Mouse (Mus musculus): ENCODE results near the gene Golga1. TPM values are rescaled to one million over a fixed set of nuclear protein-coding genes. Genes with fewer than 3 reads are reported as not detected.

Gene Golga1
- polyA plus RNA-seq, 1 experiment from 2014 or later: 23.2 TPM

- 62% methylated on average over 4 of the region's 4 CpGs for WGBS (ENCODE audit: insufficient replicate concordance)
Observed at GRCm38 (mm10) chr2:38992452-38992851, 72.9 kb downstream of the Golga1 start.

DNA sequence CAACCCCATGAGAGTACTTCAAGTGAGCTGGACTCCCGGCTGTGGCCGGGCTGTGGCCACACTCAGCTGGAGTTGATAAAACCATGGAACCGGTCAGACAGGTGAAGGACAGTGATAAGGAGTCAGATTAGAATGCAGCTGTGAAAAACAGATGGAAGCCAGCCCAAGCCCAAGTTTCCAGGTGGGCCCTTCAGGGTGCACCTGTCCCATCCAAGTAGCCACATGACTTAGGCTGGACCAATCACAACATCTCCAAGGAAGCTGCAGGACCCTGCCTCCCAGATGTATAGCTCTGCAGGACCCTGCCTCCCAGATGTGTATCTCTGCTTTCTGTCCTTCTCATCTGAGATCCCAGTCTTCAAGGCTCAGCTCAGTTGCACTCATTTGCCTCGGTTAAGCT lies 73.3 kb downstream of the Golga1 start:
- Histone ChIP-seq H3K36me3 (ENCODE audit: control insufficient read depth, insufficient read depth, low read length) (no peaks in the 10 kb centered on the region), H3K4me1 (ENCODE audit: control insufficient read depth, insufficient read depth, low read length) (no peaks in the 10 kb centered on the region), H3K27ac (ENCODE audit: low read depth, low read length) (no peak overlapping the region), H3K4me2 (no peak overlapping the region), H3K27me3 (ENCODE audit: control insufficient read depth, insufficient read depth, low read length) (no peaks in the 10 kb centered on the region), H3K9me3 (replicated peaks; ENCODE audit: control insufficient read depth, low read length) (no peaks in the 10 kb centered on the region), H3K4me3 (ENCODE audit: low read depth, low read length) (no peak overlapping the region), H3K9ac (ENCODE audit: low read depth, low read length) (no peak overlapping the region)
- ATAC-seq (replicated peaks; ENCODE audit: insufficient number of reproducible peaks, low FRiP score, low TSS enrichment): no peak
- WGBS (ENCODE audit: insufficient replicate concordance): 51% methylated on average over 4 of the region's 4 CpGs

More at GRCm38 (mm10) chr2:38992452-38992851, 72.9 kb downstream of the Golga1 start:
- ATAC-seq (replicated peaks; ENCODE audit: insufficient number of reproducible peaks, low FRiP score, low TSS enrichment): no peak
- Histone ChIP-seq H3K9ac (ENCODE audit: low read depth, low read length) (no peak overlapping the region), H3K4me2 (no peak overlapping the region), H3K9me3 (replicated peaks; ENCODE audit: control insufficient read depth, low read length) (no peaks in the 10 kb centered on the region), H3K27me3 (ENCODE audit: control insufficient read depth, insufficient read depth, low read length) (no peaks in the 10 kb centered on the region), H3K36me3 (ENCODE audit: control insufficient read depth, insufficient read depth, low read length) (no peaks in the 10 kb centered on the region), H3K27ac (ENCODE audit: low read depth, low read length) (no peak overlapping the region), H3K4me1 (ENCODE audit: control insufficient read depth, insufficient read depth, low read length) (peaks cover 3% of the 10 kb centered on the region; the same call in 1 of the 2 replicates), H3K4me3 (ENCODE audit: low read depth, low read length) (no peak overlapping the region)

- H3K4me3 ChIP-seq (ENCODE audit: low read depth, low read length): no peak overlapping the region
- no peaks in the 10 kb centered on the region for H3K36me3 ChIP-seq (ENCODE audit: control insufficient read depth, insufficient read depth, low read length)
- H3K4me2 ChIP-seq: no peak overlapping the region
- no peaks in the 10 kb centered on the region for H3K9me3 ChIP-seq (replicated peaks; ENCODE audit: control insufficient read depth, low read length)
- H3K4me1 ChIP-seq (ENCODE audit: control insufficient read depth, insufficient read depth, low read length): no peaks in the 10 kb centered on the region
- H3K27me3 ChIP-seq (ENCODE audit: control insufficient read depth, insufficient read depth, low read length): no peaks in the 10 kb centered on the region
- H3K9ac ChIP-seq (ENCODE audit: low read depth, low read length): no peak overlapping the region
- ATAC-seq (replicated peaks; ENCODE audit: insufficient number of reproducible peaks, low FRiP score, low TSS enrichment): no peak
- 84% methylated on average over 2 of the region's 2 CpGs for WGBS (ENCODE audit: insufficient replicate concordance)
- H3K27ac ChIP-seq (ENCODE audit: low read depth, low read length): no peak overlapping the region
Observed at GRCm38 (mm10) chr2:38988929-38989328, 76.4 kb downstream of the Golga1 start.

DNA sequence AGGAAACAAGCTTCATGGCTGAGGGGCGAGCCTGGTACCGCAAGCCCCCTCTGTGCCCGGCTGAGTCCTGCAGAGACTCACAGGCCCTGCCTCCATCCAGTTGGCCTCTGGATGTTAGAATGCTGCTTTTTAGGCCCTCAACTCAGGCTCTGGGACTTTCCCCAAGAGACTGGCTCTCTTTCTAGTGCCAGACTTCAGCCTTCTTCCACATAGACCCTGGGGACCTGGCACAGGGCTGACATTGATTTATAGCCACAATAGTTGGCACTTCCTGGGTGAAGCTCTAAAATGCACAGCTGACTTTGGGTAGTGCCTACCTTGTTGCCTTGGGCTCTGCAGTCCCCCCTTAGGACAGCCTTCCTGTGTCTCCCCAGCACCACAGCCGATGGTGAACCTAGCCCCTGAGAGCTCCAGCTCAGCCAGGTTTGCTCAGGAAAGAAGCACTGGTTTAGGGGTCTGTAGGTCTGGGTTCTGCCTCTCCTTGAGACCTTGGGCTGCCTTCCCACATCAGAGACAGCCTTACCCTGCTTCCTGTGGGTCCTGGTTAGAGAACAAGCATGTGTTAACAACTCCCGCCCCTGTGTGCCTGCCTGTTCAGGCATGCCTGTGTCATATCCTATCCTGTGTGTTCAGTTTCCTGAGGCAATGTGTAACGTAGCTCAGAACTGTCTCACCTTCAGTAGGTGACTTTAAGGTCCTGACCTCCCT lies 77.4 kb downstream of the Golga1 start:
- H3K4me1 ChIP-seq (ENCODE audit: control insufficient read depth, insufficient read depth, low read length): no peaks in the 10 kb centered on the region
- no peaks in the 10 kb centered on the region for H3K36me3 ChIP-seq (ENCODE audit: control insufficient read depth, insufficient read depth, low read length)
- 74% methylated on average over 6 of the region's 6 CpGs for WGBS (ENCODE audit: insufficient replicate concordance)
- H3K27ac ChIP-seq (ENCODE audit: low read depth, low read length): no peak overlapping the region
- H3K4me2 ChIP-seq: no peak overlapping the region
- H3K9ac ChIP-seq (ENCODE audit: low read depth, low read length): no peak overlapping the region
- H3K9me3 ChIP-seq (replicated peaks; ENCODE audit: control insufficient read depth, low read length): no peaks in the 10 kb centered on the region; the same call in 1 of the 2 replicates
- H3K27me3 ChIP-seq (ENCODE audit: control insufficient read depth, insufficient read depth, low read length): no peaks in the 10 kb centered on the region
- H3K4me3 ChIP-seq (ENCODE audit: low read depth, low read length): no peak overlapping the region
- ATAC-seq (replicated peaks; ENCODE audit: insufficient number of reproducible peaks, low FRiP score, low TSS enrichment): no peak

DNA sequence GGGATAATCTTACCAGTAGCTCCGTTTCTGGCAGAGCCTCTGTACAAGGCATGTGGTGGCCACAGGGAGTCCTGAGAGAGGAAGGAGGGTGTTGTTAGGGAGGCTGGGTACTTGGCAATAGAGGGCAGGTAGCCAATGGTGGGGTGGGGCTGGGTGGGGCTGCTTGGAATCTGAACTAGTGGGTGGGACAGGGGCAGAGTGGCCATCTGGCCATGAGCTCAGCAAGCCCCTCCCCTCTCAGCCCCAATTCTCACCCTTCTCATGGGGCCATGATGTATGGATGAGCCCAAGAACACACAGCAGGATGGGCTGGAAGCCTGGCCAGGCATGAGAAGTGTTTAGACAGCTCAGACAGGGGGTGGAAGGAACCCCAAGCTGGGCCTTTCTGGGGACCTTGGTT lies 78.0 kb downstream of the Golga1 start:
- Histone ChIP-seq H3K36me3 (ENCODE audit: control insufficient read depth, insufficient read depth, low read length) (no peaks in the 10 kb centered on the region), H3K27me3 (ENCODE audit: control insufficient read depth, insufficient read depth, low read length) (no peaks in the 10 kb centered on the region), H3K9ac (ENCODE audit: low read depth, low read length) (no peak overlapping the region), H3K9me3 (replicated peaks; ENCODE audit: control insufficient read depth, low read length) (no peaks in the 10 kb centered on the region; the same call in 1 of the 2 replicates), H3K4me1 (ENCODE audit: control insufficient read depth, insufficient read depth, low read length) (no peaks in the 10 kb centered on the region), H3K4me2 (no peak overlapping the region), H3K27ac (ENCODE audit: low read depth, low read length) (no peak overlapping the region), H3K4me3 (ENCODE audit: low read depth, low read length) (no peak overlapping the region)
- WGBS (ENCODE audit: insufficient replicate concordance): 75% methylated on average over 1 of the region's 1 CpGs
- no peak for ATAC-seq (replicated peaks; ENCODE audit: insufficient number of reproducible peaks, low FRiP score, low TSS enrichment)

- Histone ChIP-seq H3K4me1 (ENCODE audit: control insufficient read depth, insufficient read depth, low read length) (no peaks in the 10 kb centered on the region), H3K9me3 (replicated peaks; ENCODE audit: control insufficient read depth, low read length) (no peaks in the 10 kb centered on the region; the same call in 1 of the 2 replicates), H3K4me3 (ENCODE audit: low read depth, low read length) (no peak overlapping the region), H3K36me3 (ENCODE audit: control insufficient read depth, insufficient read depth, low read length) (no peaks in the 10 kb centered on the region), H3K27me3 (ENCODE audit: control insufficient read depth, insufficient read depth, low read length) (no peaks in the 10 kb centered on the region), H3K9ac (ENCODE audit: low read depth, low read length) (no peak overlapping the region), H3K4me2 (no peak overlapping the region), H3K27ac (ENCODE audit: low read depth, low read length) (no peak overlapping the region)
- ATAC-seq (replicated peaks; ENCODE audit: insufficient number of reproducible peaks, low FRiP score, low TSS enrichment): no peak
- WGBS (ENCODE audit: insufficient replicate concordance): 69% methylated on average over 3 of the region's 3 CpGs
Observed at GRCm38 (mm10) chr2:38986580-38986979, 78.8 kb downstream of the Golga1 start.

DNA sequence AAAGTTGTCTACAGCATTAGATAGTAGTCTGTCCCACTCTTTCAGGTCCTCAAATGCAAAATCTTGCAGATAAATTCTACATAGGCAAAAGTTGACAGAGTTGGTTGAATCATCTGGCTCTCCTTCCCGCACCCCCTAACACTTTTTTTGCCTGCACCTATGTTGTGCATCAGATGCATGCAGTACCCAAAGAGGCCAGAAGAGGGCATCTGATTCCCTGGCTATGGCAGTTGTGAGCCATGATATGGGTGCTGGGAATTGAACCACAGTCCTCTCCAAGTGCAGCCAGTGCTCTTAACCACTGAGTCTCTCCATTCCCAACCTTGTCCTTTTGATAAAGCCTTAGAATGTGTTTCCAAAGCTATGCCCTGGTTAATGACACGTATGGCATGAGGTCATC lies 81.9 kb downstream of the Golga1 start:
- Histone ChIP-seq H3K27ac (ENCODE audit: low read depth, low read length) (no peak overlapping the region), H3K9ac (ENCODE audit: low read depth, low read length) (no peak overlapping the region), H3K4me1 (ENCODE audit: control insufficient read depth, insufficient read depth, low read length) (no peaks in the 10 kb centered on the region), H3K4me3 (ENCODE audit: low read depth, low read length) (no peak overlapping the region), H3K9me3 (replicated peaks; ENCODE audit: control insufficient read depth, low read length) (no peaks in the 10 kb centered on the region; the same call in 1 of the 2 replicates), H3K36me3 (ENCODE audit: control insufficient read depth, insufficient read depth, low read length) (no peaks in the 10 kb centered on the region), H3K27me3 (ENCODE audit: control insufficient read depth, insufficient read depth, low read length) (no peaks in the 10 kb centered on the region), H3K4me2 (no peak overlapping the region)
- WGBS (ENCODE audit: insufficient replicate concordance): 89% methylated on average over 2 of the region's 2 CpGs
- no peak for ATAC-seq (replicated peaks; ENCODE audit: insufficient number of reproducible peaks, low FRiP score, low TSS enrichment)

DNA sequence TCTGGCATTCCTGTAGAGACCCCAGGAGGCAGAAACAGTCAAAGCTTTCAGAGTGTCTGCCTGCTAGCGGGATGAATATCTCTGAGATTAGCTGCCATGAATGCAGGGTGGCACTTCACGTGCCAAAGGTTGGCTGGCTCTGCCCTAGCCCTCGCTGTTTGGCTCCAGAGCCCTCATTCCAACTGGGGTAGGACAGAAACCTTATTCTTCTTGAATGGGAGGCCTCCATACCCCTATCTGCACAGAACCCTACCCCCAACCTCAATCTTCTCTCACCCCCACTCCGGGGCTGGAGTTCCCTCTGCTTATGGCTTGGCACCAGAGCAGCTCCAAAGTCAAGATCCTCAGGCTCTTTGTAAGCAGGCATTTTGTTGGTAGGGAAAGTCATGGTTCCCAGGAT lies 87.5 kb downstream of the Golga1 start:
- no peaks in the 10 kb centered on the region for H3K27me3 ChIP-seq (ENCODE audit: control insufficient read depth, insufficient read depth, low read length)
- H3K36me3 ChIP-seq (ENCODE audit: control insufficient read depth, insufficient read depth, low read length): no peaks in the 10 kb centered on the region
- no peak overlapping the region for H3K4me2 ChIP-seq
- H3K9ac ChIP-seq (ENCODE audit: low read depth, low read length): no peak overlapping the region
- no peak for ATAC-seq (replicated peaks; ENCODE audit: insufficient number of reproducible peaks, low FRiP score, low TSS enrichment)
- H3K4me3 ChIP-seq (ENCODE audit: low read depth, low read length): no peak overlapping the region
- H3K27ac ChIP-seq (ENCODE audit: low read depth, low read length): no peak overlapping the region
- 65% methylated on average over 4 of the region's 4 CpGs for WGBS (ENCODE audit: insufficient replicate concordance)
- H3K9me3 ChIP-seq (replicated peaks; ENCODE audit: control insufficient read depth, low read length): no peaks in the 10 kb centered on the region
- no peaks in the 10 kb centered on the region for H3K4me1 ChIP-seq (ENCODE audit: control insufficient read depth, insufficient read depth, low read length)

Measured in heart, embryonic 11.5 days (tissue).